Mouse (Mus musculus) erythroblast, embryonic 14.5 days (primary cell): Measurements from ENCODE around the gene Tmem30c.

Experiments
- GATA1 ChIP-seq: IDR thresholded peaks from 2 replicates; pipeline ENCODE4 v1.6.1; 2012; ENCODE audit warnings: low read length, inconsistent platforms, mixed read lengths
- TAL1 ChIP-seq: IDR thresholded peaks from 3 replicates; pipeline ENCODE4 v1.6.1; 2012; ENCODE audit warnings: low read length, inconsistent platforms, mixed read lengths

DNA sequence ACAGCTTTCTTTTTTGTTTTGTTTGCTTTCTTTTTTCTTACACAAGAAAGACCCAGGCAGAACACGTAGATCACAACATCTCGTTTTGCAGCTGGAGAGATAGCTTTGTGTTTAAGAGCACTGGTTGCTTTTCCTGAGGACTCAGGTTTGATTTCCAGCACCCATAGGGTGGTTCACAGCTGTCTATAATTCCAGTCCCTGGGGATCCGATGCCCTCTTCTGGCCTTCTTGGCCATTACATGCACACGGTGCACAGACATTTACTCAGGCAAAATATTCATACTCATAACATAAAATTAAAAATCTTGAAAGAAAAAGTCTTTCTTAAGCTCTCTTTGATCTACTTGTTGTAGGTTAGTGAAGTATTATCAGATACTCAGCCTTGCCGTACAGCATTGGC is 969 bp downstream of the Tmem30c start:
- TF ChIP-seq GATA1, result no peak
- TF ChIP-seq TAL1, result no peak
